Mouse (Mus musculus): ENCODE results near the gene H2-Aa. TPM values are rescaled to one million over a fixed set of nuclear protein-coding genes. Genes with fewer than 3 reads are reported as not detected.
"Not testable (repeated sequence)": the region's sequence is repeated elsewhere in the genome, so short reads cannot be mapped to it uniquely, and the experiment has no call there.

Gene H2-Aa
- total RNA-seq (2021): 10 to 100 TPM; 21.8 to 44.6 TPM

DNA sequence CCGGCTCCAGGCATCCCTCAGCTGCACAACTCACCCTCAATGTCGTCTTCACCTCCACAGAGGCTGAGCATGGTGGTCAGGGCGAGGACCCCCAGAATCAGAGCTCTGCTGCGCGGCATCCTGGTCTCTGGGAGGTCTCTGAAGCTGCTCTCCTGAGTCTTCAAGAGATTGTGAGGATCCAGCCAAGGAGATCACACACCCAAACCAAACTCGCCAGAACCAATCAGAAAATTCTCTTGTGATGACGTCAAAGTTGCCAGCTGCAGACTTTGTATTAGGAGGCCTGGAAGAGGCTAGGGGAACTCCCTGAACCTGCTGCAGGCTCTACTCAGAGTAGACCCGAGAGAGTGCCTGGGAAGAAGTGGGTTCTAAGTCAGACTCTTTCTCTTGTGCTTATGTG lies at the start of gene H2-Aa:
H2-Aa (minus strand) TSS at position 176 of the 400 bp plus-strand sequence.
- peak; percentile 82 to 84 for DNase-seq
- intact Hi-C loops (cut with DNase I): no loop called here

DNA sequence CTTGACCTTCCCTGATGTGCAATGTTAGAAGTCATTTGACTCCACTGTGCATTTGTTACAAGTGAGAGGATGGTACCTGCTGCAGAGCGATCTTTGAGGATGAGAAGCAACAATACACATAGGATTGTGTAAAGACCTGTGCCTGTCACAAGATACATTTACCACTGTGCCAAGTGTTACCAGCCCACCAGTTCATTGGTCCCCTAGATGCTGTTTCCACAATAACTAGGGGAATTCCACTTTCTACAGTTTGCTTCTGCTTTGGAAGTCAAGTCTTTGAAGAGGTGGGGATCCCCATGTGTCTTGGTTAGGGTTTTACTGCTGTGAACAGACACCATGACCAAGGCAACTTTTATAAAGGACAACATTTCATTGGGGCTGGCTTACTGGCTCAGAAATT lies 43.6 kb upstream of the H2-Aa start:
- no peak for DNase-seq
- intact Hi-C loops (cut with DNase I): no loop called here

DNA sequence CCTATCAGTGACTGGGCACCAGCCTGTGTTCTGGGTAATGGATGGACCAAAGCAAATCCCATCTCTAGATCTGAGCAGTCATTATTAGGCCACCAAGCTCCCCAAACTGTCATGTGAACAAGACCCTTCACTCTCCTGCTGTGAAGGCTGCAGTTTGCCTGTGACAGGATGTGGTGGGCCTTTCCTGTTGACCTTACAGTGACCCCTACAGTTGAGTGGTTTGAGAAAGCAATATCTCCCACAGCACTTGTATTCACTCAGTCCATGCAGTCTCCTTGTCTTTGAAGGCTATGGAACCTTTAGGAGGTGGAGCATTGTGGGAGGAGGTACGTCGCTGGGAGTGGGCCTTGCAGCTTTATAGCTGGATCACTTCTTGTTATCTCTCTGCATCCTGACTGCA lies 42.2 kb upstream of the H2-Aa start:
- no peak for DNase-seq
- intact Hi-C loops (cut with DNase I): no loop called here

DNA sequence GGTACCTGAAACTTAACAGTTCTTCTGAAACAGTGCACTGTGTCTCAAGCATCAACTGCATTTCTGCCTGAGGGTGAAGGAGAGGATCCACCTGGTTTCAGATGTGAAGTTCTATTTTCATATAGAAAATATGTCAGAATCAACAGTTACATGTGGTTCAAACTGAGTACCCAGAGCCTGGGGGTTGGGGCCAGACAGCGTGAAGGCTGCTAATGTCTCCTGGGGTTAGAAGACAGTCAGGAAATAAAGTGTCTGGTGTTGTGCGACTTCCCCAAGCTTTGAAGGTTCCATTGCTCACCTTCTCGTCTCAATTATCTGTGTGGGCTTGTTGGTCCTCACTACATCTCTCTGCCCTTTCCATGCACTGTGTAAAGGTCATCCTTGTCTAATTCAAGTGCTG lies 38.8 kb upstream of the H2-Aa start:
- DNase-seq: no peak
- intact Hi-C loops (cut with DNase I): no loop called here

DNA sequence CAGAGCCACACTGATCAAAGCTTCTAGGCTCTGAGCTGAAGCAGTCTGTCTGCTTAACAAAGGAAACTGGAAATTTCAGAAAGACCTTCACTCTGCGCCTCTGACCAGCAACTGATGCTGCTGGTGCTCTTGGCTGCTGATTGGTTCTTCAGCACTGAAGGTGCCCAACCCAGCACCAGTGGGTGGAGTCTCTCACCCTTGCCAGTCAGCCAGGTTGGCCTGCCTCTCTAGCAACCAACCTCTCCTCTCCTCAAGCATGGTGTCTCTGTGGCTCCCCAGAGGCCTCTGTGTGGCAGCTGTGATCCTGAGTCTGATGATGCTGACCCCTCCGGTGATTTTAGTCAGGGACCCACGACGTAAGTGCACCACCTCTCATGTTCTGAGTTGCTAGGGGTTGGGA lies 37.8 kb upstream of the H2-Aa start, which contains the start of gene H2-Eb2:
H2-Eb2 (plus strand) TSS at position 230 of the 400 bp plus-strand sequence.
- DNase-seq: no peak
- intact Hi-C loops (cut with DNase I): no loop called here

DNA sequence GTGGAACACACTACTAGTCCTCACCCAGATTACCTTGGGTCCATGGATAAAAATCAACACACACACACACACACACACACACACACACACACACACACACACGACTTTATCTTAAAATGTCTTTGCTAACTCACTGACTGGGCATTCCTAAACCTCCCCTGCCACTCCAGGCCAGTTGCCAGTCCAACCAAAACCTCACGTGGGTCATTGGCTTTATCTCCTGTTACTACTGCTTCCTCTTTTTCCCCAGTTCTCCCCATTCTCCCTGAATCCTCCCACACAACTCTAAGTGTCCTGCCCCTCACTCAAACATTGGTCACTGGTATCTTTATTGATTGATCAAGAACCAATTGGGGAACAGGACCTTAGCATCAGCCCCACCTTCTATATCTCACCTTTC lies 29.7 kb upstream of the H2-Aa start:
- intact Hi-C loops (cut with DNase I): no loop called here
- DNase-seq: no peak

DNA sequence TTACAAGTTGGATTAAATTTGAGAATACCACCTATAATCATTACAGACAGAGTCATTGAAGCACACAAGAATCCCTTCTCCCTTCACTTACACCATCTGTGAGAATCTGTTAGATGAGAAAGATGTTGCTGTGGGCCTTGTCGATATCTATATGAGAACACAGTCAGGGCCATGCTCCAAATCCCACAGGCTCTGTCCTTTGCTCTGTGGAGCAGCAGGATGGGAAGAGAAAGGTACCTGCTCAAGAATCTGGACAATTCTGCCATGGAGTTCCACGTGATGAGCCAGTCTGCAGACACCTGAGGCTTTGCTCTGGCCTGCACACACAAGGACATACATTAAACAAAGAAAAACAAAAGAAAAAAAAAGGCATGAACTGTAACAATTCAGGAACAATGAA lies 29.1 kb upstream of the H2-Aa start:
- intact Hi-C loops (cut with DNase I): no loop called here
- DNase-seq: no peak

DNA sequence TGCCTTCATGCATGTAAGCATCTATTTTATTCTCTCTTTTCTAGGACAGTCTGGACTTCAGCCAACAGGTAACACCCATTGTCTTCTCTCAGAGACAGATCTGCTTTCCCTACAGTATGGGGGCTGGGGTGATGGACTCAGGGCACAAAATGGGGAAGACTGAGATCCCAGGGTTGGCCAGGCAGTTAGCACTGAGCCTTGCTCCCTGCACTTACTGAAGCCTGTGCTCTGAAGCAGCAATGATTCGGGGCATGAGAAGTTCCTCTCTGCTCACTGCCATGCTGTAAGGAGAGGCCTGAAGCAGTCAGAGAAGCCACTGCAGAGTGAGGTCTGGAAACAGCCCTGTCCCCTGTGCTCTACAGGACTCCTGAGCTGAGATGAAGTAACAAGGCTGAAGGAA lies 27.9 kb upstream of the H2-Aa start:
- no peak for DNase-seq

DNA sequence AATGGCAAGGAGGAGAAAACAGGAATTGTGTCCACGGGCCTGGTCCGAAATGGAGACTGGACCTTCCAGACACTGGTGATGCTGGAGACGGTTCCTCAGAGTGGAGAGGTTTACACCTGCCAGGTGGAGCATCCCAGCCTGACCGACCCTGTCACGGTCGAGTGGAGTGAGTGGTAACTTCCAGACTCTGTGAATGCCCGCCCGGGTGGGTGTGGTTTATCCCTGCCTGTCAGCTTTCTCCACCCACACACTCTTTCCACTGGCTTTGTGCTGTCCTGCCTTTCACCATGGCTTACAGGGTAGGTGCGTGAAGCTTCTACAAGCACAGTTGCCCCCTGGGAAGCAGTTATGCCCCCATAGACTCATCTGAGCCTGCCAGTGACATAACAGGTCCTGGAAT lies 26.7 kb upstream of the H2-Aa start:
- intact Hi-C loops (cut with DNase I): loop anchor here (5.0 kb wide), 1 partner anchor 142 kb away; no protein-coding TSS in a partner anchor
- DNase-seq: no peak

More for the DNA sequence above, 27.9 kb upstream of the H2-Aa start:
- intact Hi-C loops (cut with DNase I): no loop called here

DNA sequence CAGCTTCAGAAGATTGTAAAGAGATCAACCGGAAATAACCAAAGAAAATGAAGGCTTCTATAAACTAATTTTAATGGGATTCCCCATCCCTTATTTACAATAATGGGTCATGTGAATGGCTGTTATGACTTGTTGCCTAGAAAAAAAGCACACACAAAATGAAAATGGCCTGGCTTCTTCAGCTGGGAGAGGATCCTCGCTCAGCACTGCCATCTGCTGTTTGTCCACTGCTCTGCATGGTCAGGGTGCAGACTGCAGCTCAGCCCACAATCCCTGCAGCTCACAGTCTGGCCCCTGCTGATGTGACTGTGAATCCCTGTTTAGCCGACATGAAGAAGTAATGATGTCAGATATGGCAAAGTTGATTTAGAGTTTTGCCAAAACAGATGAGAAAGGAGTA lies 25.8 kb upstream of the H2-Aa start:
- peak; percentile 75 to 82 for DNase-seq
- intact Hi-C loops (cut with DNase I): loop anchor here (1.0 to 5.0 kb wide), 2 partner anchors 63 to 141 kb away; no protein-coding TSS in a partner anchor

DNA sequence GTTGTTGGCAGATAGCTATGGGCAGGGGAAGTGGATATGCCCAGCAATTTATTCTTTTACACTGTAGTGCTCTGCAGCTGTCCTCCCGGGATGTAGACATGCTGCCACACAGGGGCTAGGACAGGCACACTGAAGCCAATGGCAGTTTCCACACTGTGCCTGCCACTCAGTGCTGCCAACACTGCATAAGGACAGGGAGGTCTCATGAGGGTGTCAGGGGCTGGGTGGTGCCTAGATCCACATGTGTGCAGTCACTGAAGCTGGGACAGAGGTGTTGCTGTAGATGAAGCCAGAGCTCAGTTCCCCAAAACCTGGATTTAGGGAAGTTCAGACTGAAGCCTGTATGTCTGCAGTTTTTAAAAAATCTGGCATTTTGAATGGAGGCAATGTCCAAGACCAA lies 24.6 kb upstream of the H2-Aa start:
- intact Hi-C loops (cut with DNase I): loop anchor here (5.0 kb wide), 1 partner anchor 140 kb away; no protein-coding TSS in a partner anchor
- DNase-seq: no peak

DNA sequence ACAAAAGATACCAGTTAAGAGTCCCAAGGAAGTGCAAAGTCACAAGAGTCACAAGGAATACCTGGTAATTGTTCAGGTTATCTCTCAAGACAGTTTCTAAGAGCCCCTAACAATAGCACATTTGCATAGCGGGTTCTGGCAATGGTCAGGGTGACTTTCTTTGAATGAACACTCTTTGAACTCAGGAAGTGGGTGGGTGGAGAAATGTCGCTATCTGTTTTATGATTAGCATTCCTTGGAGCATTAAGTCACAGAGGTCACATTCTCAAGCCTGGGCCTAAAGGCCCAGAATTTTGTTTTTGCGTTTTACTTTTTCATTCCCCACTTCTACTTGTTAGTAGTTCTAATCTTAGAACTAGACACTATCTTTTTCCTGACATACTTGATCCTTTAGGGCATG lies 22.9 kb upstream of the H2-Aa start:
- intact Hi-C loops (cut with DNase I): loop anchor here (5.0 kb wide), 1 partner anchor 138 kb away; no protein-coding TSS in a partner anchor
- not testable (repeated sequence) for DNase-seq

DNA sequence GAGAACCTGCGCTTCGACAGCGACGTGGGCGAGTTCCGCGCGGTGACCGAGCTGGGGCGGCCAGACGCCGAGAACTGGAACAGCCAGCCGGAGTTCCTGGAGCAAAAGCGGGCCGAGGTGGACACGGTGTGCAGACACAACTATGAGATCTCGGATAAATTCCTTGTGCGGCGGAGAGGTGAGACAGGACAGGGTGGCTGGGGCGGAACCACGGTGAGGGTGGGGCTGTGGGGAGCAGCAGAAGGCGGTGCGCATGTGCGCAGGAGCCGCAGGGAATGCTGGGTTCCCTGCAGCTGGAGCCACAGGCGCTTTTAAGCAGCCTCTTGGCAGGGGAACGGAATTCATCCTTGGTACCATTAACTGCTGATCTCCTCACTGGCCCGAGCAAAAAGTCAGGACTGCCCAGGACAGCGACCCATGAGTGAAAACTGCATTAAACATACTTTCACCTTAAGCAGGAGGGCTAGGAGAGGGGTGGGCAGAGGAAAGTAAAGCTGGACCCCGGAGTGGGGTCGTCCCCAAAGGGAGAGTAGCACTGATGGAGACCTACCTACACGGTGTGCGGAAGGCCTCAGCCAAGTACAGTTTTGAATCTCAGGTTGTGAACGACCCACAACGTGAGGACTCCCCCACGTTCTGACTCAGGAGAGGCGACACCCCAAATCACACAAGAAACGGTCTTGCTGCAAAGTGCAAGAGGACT lies 22.2 kb upstream of the H2-Aa start:
- intact Hi-C loops (cut with DNase I): loop anchor here (5.0 kb wide), 1 partner anchor 138 kb away; no protein-coding TSS in a partner anchor
- DNase-seq: peak; percentile 68 to 70

DNA sequence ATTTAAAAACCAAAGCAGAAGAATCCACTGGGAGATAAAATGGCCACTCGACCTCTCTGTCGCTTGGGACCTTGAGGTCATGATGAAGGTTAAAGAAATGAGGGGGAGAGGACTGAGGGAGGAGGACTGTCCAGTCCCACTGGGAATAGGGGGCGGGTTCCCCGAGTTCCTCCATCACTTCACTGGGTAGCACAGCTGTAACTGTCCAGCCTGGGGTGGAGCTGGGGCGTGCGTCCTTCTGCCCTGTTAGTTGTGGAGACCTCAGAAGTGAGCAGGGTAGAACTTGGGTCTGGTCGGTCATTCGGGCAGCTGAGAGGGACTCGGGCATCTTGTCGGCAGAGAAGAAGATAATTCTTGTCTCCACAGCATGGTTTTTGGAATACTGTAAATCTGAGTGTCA lies 21.6 kb upstream of the H2-Aa start:
- intact Hi-C loops (cut with DNase I): no loop called here
- no peak for DNase-seq

DNA sequence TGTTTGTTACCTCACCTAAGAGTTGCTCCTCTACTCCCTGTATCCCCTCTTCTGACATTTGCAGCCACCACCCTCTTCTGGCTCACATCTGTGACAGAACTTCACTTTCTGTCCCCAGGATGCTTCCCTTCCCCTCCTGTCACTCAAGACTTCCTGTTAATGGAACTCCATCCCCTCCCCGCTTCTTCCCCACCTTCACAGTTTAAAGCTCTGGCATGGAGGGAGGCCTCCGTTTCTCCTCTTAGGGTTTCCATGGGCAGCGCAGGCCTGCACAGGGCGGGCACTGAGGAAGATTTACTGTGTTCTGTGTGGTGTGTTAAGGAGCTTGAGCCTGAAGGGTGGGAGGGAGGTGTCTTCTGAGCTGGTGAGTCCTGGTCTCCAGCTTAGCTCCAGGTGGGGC lies 20.5 kb upstream of the H2-Aa start:
- no peak for DNase-seq
- intact Hi-C loops (cut with DNase I): no loop called here

DNA sequence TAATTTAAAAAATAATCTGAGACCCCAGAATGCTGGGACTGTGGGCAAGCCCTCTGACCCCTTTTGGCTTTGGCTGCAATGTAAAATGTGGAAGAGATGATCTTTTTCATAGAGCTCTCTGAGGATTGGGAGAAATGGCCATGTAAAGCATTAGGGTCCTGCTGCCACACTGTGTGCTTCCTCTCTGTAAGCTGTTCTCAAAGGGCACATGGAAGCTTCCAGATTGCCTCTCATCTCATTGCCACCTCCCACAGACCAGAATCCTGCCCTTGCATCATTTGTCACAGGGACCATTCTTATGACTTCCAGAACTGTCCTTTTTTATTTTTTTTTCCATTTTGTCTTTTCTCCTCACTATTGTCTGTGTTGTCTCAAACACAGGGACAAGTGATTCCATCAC lies 19.6 kb upstream of the H2-Aa start:
- intact Hi-C loops (cut with DNase I): no loop called here
- no peak for DNase-seq

DNA sequence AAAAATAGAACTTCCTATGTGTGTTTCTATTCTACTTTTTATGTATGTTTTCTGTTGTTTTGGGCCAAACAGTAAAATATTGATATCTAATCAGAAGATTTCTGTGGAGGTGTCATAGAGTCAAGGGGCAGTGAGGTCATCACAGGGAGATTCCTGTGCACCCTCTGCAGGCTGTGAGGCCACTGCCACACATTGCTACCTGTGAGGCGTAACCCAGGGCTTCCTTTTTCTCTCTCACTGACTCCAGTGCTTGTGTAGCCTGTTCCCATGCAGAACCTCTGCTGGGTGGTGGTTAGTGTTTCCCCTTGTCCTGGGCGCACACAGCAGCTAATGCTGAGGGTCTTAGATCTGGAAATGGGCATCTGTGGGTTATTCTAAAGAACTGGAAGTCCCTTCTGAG lies 18.8 kb upstream of the H2-Aa start:
- no peak for DNase-seq
- intact Hi-C loops (cut with DNase I): no loop called here

DNA sequence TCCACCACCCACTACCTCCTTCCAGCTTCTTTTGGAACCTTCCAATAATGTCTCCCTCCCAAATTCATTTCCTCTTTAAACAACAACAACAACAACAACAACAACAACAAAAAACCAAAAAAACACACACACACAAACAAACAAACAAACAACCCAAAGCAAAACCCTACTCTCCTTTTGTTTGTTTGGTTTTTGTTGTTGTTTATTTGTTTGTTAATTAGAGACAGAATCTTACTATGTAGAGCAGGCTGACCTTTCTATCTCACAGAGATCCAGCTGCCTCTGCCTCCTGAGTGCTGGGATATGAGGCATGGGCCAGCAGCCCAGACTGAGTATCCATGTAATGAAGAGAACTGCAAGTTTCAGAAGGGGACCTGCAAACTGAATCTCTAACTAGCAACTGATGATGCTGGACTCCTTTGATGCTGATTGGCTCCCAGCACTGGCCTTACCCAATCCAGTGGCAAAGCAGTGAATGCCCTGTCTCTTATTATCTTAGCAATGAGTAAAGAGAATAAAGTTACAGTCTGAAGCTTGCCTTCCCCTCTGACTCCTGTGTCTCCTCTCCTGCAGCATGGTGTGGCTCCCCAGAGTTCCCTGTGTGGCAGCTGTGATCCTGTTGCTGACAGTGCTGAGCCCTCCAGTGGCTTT lies 17.9 kb upstream of the H2-Aa start, which contains the start of gene H2-Eb1:
H2-Eb1 (plus strand) TSS at position 488 of the 651 bp plus-strand sequence.
- peak; percentile 77 to 81 for DNase-seq
- intact Hi-C loops (cut with DNase I): no loop called here

DNA sequence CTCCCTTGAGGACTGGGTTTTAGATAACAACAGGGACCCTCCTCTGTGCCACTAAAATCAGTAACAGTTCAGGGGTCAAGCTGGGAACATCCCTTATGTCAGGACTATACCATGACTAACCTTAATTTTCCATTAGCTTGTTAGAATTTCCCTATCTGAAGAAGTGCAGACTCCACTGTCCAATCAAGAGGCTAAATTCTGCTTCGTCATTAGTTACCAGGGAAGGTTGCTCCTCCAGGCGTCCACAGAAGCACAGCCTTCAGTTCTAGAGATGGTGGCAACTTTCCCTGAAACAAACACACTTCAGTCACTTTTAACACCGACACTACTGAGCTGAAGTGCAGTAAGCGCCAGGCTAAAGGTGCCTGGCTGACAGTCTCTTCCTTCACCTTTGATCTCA lies 17.1 kb upstream of the H2-Aa start:
- peak; percentile 57 to 63 for DNase-seq
- intact Hi-C loops (cut with DNase I): no loop called here

DNA sequence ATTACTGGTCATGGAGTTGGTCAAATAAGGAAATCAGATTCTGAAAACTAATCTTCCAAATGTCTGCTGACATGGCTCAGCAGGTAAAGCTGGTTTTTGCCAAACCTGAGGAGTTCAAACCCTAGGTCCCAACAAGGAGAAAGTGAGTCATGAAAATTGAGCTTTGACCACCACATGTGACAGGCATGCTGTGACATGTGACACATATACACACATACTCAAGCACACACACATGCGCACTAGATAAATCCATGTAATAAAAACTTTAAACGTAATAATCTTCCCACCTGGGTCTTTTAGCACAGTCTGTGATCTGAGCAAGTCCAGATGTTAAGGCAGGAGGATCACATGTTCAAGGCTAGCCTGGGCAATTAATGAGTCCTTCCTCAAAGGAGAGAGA lies 16.2 kb upstream of the H2-Aa start:
- intact Hi-C loops (cut with DNase I): no loop called here
- no peak for DNase-seq

DNA sequence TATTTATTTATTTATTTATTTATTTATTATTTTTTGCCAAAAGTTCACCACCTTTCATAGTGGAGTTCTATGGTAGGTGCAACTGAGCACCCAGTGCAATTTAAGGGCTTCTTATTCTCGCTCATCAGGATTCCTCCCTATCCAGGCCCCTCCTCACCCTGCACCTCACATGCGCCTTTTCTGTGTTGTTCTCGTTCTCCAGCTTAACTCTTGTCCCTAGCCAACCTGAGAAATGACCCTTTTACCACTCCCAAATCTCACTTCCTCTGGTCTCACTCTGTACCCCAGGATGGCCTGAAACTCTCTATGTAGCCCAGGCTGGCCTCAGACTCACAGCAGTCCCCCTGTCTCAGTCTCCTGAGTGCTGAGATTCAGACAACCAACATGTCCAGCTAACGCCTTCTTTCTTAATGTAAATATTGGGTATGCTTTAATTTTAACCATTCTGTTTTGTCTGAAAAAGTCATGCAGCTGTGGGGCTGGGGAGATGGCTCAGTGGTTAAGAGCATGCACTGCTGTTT lies 14.1 kb upstream of the H2-Aa start:
- intact Hi-C loops (cut with DNase I): no loop called here
- DNase-seq: no peak

Measured in heart, postnatal 36 days (tissue).